Mouse (Mus musculus): ENCODE results near the gene Ccdc92. TPM values are rescaled to one million over a fixed set of nuclear protein-coding genes. Genes with fewer than 3 reads are reported as not detected.

The Ccdc92 gene
- total and polyA plus RNA-seq, 2 experiments from 2014 or later = 0.64 to 4.7 TPM

- Histone ChIP-seq H3K36me3 (replicated peaks; ENCODE audit: control insufficient read depth, insufficient read depth, low read length) (no peaks in the 10 kb centered on the region), H3K9me3 (replicated peaks; ENCODE audit: control insufficient read depth, low read length) (no peaks in the 10 kb centered on the region), H3K27me3 (ENCODE audit: control insufficient read depth, insufficient read depth, low read length) (peaks cover 78% of the 10 kb centered on the region), H3K4me1 (ENCODE audit: control insufficient read depth, insufficient read depth) (no peaks in the 10 kb centered on the region), H3K9ac (replicated peaks; ENCODE audit: low read depth, low read length) (no peak overlapping the region), H3K27ac (ENCODE audit: low read depth) (no peak overlapping the region), H3K4me3 (ENCODE audit: low read depth, low read length) (no peak overlapping the region), H3K4me2 (ENCODE audit: low read depth, low read length) (no peak overlapping the region)
- ATAC-seq (ENCODE audit: insufficient read depth, low read depth) = no peak
- no peak for DNase-seq (ENCODE audit: low spot score)
- no peak for TF ChIP-seq CTCF (IDR thresholded peaks at IDR 0.05; ENCODE audit: low read depth)
- TF ChIP-seq EP300 (IDR thresholded peaks at IDR 0.05; ENCODE audit: low read depth) = no peak
- WGBS = 83% methylated on average over 10 of the region's 10 CpGs
These were observed 26.1 kb downstream of the Ccdc92 start for GRCm38 (mm10) chr5:124836075-124836474.

GRCm38 (mm10) chr5:124835218-124835617, 27.0 kb downstream of the Ccdc92 start:
- Histone ChIP-seq H3K4me1 (ENCODE audit: control insufficient read depth, insufficient read depth) (no peaks in the 10 kb centered on the region), H3K4me2 (ENCODE audit: low read depth, low read length) (no peak overlapping the region), H3K36me3 (replicated peaks; ENCODE audit: control insufficient read depth, insufficient read depth, low read length) (no peaks in the 10 kb centered on the region), H3K9ac (replicated peaks; ENCODE audit: low read depth, low read length) (no peak overlapping the region), H3K4me3 (ENCODE audit: low read depth, low read length) (no peak overlapping the region), H3K27me3 (ENCODE audit: control insufficient read depth, insufficient read depth, low read length) (peaks cover 77% of the 10 kb centered on the region), H3K27ac (ENCODE audit: low read depth) (no peak overlapping the region), H3K9me3 (replicated peaks; ENCODE audit: control insufficient read depth, low read length) (no peaks in the 10 kb centered on the region)
- 85% methylated on average over 15 of the region's 15 CpGs for WGBS
- DNase-seq (ENCODE audit: low spot score) (no peak), ATAC-seq (ENCODE audit: insufficient read depth, low read depth) (no peak)
- TF ChIP-seq EP300 (IDR thresholded peaks at IDR 0.05; ENCODE audit: low read depth) (no peak), CTCF (IDR thresholded peaks at IDR 0.05; ENCODE audit: low read depth) (no peak)

DNA sequence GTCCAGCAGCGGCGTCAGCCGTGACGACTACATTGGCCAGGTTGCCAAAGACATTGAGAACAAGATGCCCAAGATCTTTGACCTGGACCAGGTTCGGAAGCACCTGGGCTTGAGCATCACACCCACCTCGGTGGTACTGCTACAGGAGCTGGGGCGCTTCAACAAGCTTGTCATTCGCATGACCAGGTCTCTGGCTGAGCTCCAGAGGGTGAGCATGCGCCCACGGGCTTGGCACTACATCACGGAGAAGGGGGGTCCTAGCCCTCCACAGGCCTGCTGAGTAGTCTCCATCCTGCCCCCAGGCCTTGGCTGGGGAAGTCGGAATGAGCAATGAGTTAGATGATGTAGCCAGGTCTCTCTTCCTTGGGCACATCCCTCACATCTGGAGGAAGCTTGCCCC, 31.9 kb downstream of the Ccdc92 start:
- 84% methylated on average over 12 of the region's 12 CpGs for WGBS
- DNase-seq (ENCODE audit: low spot score) (no peak), ATAC-seq (ENCODE audit: insufficient read depth, low read depth) (no peak)
- H3K27ac ChIP-seq (ENCODE audit: low read depth) = no peak overlapping the region
- TF ChIP-seq EP300 (IDR thresholded peaks at IDR 0.05; ENCODE audit: low read depth) (no peak), CTCF (IDR thresholded peaks at IDR 0.05; ENCODE audit: low read depth) (no peak)
- H3K4me1 ChIP-seq (ENCODE audit: control insufficient read depth, insufficient read depth) = no peaks in the 10 kb centered on the region
- peaks cover 68% of the 10 kb centered on the region for H3K27me3 ChIP-seq (ENCODE audit: control insufficient read depth, insufficient read depth, low read length)
- no peaks in the 10 kb centered on the region for H3K9me3 ChIP-seq (replicated peaks; ENCODE audit: control insufficient read depth, low read length)
- no peak overlapping the region for H3K4me3 ChIP-seq (ENCODE audit: low read depth, low read length)
- H3K9ac ChIP-seq (replicated peaks; ENCODE audit: low read depth, low read length) = no peak overlapping the region
- no peak overlapping the region for H3K4me2 ChIP-seq (ENCODE audit: low read depth, low read length)
- no peaks in the 10 kb centered on the region for H3K36me3 ChIP-seq (replicated peaks; ENCODE audit: control insufficient read depth, insufficient read depth, low read length)

DNA sequence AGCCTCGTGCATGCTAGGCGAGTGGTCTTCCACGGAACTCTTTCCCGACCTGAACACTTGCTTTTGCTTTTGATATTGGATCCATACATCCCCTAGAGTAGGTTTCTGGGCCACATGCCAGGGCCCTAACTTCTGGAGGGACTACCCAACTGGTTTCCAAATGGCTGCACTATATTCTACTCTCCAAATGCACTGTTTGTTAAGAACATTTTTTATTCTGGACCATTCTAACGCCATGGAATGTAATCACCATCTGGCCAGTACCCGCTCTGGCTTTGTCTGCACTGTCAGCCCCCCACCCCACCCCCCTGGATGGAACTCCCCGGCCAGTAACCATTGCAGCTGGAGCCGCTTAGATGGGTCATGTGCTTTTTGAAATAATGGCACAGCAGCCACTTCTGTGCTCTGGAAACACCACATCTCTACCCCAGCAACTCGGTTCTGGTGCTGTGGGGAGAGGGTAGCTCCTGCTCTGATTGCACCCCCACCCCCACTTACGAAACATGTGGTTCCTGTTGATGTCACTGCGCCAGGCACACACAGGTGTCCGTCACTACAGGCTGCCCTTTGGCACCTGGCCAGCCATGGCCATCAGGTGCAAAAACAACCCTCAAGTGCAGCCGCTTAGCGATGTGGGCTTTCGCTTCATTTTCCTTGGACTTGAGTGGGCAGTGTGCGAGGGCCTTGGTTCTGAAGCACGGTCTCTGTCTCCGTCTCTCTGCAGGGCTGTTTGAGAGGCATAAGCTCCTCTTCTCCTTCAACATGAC, 39.9 kb downstream of the Ccdc92 start:
- Histone ChIP-seq H3K4me2 (ENCODE audit: low read depth, low read length) (no peak overlapping the region), H3K27me3 (ENCODE audit: control insufficient read depth, insufficient read depth, low read length) (peaks cover 17% of the 10 kb centered on the region; the same call in 1 of the 2 replicates), H3K27ac (ENCODE audit: low read depth) (no peak overlapping the region), H3K9me3 (replicated peaks; ENCODE audit: control insufficient read depth, low read length) (0 out of 2 replicates have a peak, but pooled peaks cover 4% of the 10 kb centered on the region), H3K4me1 (ENCODE audit: control insufficient read depth, insufficient read depth) (no peaks in the 10 kb centered on the region), H3K9ac (replicated peaks; ENCODE audit: low read depth, low read length) (no peak overlapping the region), H3K4me3 (ENCODE audit: low read depth, low read length) (no peak overlapping the region), H3K36me3 (replicated peaks; ENCODE audit: control insufficient read depth, insufficient read depth, low read length) (no peaks in the 10 kb centered on the region)
- TF ChIP-seq CTCF (IDR thresholded peaks at IDR 0.05; ENCODE audit: low read depth) (no peak), EP300 (IDR thresholded peaks at IDR 0.05; ENCODE audit: low read depth) (no peak)
- 79% methylated on average over 18 of the region's 18 CpGs for WGBS
- no peak for DNase-seq (ENCODE audit: low spot score)
- no peak for ATAC-seq (ENCODE audit: insufficient read depth, low read depth)

- H3K9ac ChIP-seq (replicated peaks; ENCODE audit: low read depth, low read length) = no peak overlapping the region
- DNase-seq (ENCODE audit: low spot score) = no peak
- WGBS = 72% methylated on average over 15 of the region's 15 CpGs
- no peak overlapping the region for H3K4me3 ChIP-seq (ENCODE audit: low read depth, low read length)
- no peak for ATAC-seq (ENCODE audit: insufficient read depth, low read depth)
- H3K9me3 ChIP-seq (replicated peaks; ENCODE audit: control insufficient read depth, low read length) = 0 out of 2 replicates have a peak, but pooled peaks cover 4% of the 10 kb centered on the region
- TF ChIP-seq CTCF (IDR thresholded peaks at IDR 0.05; ENCODE audit: low read depth) = no peak
- no peak for TF ChIP-seq EP300 (IDR thresholded peaks at IDR 0.05; ENCODE audit: low read depth)
- H3K27me3 ChIP-seq (ENCODE audit: control insufficient read depth, insufficient read depth, low read length) = peaks cover 7% of the 10 kb centered on the region; the same call in 1 of the 2 replicates
- no peaks in the 10 kb centered on the region for H3K4me1 ChIP-seq (ENCODE audit: control insufficient read depth, insufficient read depth)
- H3K36me3 ChIP-seq (replicated peaks; ENCODE audit: control insufficient read depth, insufficient read depth, low read length) = no peaks in the 10 kb centered on the region
- no peak overlapping the region for H3K4me2 ChIP-seq (ENCODE audit: low read depth, low read length)
- H3K27ac ChIP-seq (ENCODE audit: low read depth) = no peak overlapping the region
These were observed 45.2 kb downstream of the Ccdc92 start for GRCm38 (mm10) chr5:124817050-124817449.

Measured in heart, postnatal 0 days (tissue).